Mouse (Mus musculus): Measurements from ENCODE around the gene Nucks1.

DNA sequence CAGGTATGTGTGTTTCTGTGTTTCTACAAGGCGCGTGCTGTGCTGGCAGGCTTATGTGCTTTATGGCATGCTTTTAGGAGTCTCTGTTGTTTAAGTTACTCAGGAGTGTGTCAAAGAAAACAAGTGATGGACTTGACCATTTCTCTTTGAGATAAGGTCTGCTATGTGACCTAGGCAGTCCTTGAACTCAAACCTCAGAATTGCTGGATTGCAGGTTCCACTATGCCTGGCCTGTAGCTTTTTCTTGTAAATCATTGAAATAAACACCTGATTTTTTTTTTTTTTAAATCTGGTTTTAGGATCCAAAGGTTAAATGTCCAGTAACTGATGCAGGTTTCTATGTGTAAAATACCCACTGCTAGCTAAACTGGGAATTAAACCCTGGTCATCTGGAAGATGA, 8.7 kb downstream of the Nucks1 start:
- TF ChIP-seq POLR2A (IDR thresholded peaks at IDR 0.05; ENCODE audit: low read depth, low read length): no peak
- TF ChIP-seq CTCF (conservative IDR thresholded peaks at IDR 0.05; ENCODE audit: insufficient read depth, insufficient read length, low read depth, low read length): no peak

All from kidney, adult 2 months (tissue).